Mouse (Mus musculus) heart, adult 2 months (tissue): Measurements from ENCODE around the gene Phldb1.

Source experiments
- EP300 ChIP-seq: fragments of 200-500 bp; IDR thresholded peaks from 2 replicates; pipeline ENCODE4 v1.6.1; 2011; ENCODE audit warnings: low read depth, low read length, control low read depth; ENCODE audit not compliant: insufficient read depth
- POLR2A ChIP-seq: fragments of 200-500 bp; IDR thresholded peaks from 2 replicates; pipeline ENCODE4 v1.6.1; 2011; ENCODE audit warnings: mild to moderate bottlenecking, low read depth, low read length, control low read depth; ENCODE audit not compliant: insufficient read depth

DNA sequence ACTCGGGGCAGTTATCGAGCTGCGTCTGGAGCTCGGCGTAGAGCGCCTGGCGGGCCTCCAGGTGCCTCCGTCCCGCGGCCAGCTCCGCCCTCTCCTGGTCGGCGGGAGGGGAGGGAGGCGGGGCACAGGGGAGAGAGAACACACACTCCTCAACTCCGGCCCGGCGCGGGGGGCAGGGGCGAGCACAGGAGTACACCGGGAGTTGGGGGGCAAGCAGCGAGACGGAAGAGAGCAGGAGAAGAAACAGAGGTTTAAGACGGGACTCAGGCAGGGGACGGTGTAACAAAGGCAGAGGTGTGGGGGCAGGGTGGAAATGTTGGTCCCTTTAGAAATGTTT is 26.6 kb downstream of the Phldb1 start:
- TF ChIP-seq EP300 (no peak), POLR2A (no peak)
